Mouse (Mus musculus): ENCODE data around the gene Mosmo. TPM values are rescaled to one million over a fixed set of nuclear protein-coding genes. Genes with fewer than 3 reads are reported as not detected.

Gene Mosmo
- 13.1 and 13.6 TPM in 2 replicates for polyA plus RNA-seq (2014; fragmentation: Nextera tagmentation; extraction: Ambion mirVana)

DNA sequence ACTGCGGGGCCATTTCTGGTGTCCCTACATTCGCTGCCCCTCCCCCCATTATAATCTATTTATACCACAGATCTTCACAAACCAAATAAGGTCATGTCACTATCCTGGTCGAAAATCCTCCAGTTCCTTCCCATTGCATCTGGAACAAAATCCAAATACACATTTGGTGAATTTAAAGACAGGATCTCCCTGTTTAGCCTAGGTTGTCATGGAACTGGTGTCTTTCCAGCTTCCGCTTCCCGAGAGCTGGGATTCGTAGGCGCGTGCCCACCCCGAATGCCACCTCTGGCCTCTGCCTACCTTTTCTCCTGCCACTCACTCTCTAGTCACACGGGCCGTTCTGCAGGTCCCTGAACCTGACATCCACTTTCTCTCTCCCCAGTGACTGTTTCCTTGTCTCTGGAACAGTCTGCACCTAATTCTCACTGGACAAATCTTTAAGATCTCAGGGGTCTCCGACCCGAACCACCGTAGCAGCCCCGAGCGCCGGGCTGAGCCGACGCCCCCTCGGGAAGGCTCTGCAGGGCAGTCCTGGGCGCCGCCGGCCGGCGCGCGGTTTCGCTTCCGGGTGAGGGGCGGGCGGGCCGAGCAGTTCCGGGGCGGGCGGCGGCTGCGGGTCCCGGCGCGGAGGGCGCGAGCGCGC lies at the start of gene Mosmo:
Gene Mosmo, plus strand, starts transcription at position 618 of the 643 bp plus-strand sequence.
- ATAC-seq (ENCODE audit: low FRiP score) (peak; percentile 96), DNase-seq (ENCODE audit: low spot score) (peak; percentile 80)
- H3K27ac ChIP-seq: peak within 1 kb of the TSS; percentile 77
- no peaks in the 10 kb centered on the region for H3K27me3 ChIP-seq (ENCODE audit: control insufficient read depth, insufficient read depth, low read length)
- no peaks in the 10 kb centered on the region for H3K36me3 ChIP-seq (replicated peaks; ENCODE audit: control insufficient read depth, insufficient read depth)
- H3K4me3 ChIP-seq (replicated peaks; ENCODE audit: low read length): peak within 1 kb of the TSS; percentile 95
- peak within 1 kb of the TSS; percentile 89 for H3K9ac ChIP-seq
- H3K4me1 ChIP-seq (replicated peaks; ENCODE audit: control insufficient read depth, insufficient read depth, low read length): peaks cover 35% of the 10 kb centered on the region
- WGBS: under 1% methylated on average over 44 of the region's 44 CpGs
- peak within 1 kb of the TSS; percentile 78 for H3K4me2 ChIP-seq (replicated peaks)
- no peaks in the 10 kb centered on the region for H3K9me3 ChIP-seq (ENCODE audit: control insufficient read depth, low read length)

DNA sequence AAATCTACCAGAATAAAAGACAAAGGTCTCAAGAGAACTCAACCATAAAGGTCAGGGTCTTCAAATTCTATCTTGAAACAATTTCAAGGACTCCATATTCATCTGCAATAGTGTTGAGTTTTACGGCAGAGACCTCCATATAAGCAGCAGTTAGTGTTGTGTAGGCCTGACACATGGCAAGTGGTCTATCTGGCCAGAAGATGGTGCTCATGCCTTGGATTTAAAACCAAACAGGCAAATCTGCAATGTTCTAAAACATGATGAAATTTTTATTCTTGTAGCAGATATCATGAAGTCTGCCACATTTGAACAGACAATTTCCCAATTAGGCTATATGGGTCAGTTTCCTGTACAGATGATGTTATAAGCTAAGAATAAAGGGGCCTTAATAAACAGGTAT lies 44.9 kb upstream of the Mosmo start:
- no peak for ATAC-seq (ENCODE audit: low FRiP score)
- Histone ChIP-seq H3K36me3 (replicated peaks; ENCODE audit: control insufficient read depth, insufficient read depth) (no peaks in the 10 kb centered on the region), H3K4me2 (replicated peaks) (no peak overlapping the region), H3K27ac (no peak overlapping the region), H3K9me3 (ENCODE audit: control insufficient read depth, low read length) (no peaks in the 10 kb centered on the region), H3K9ac (no peak overlapping the region), H3K4me3 (replicated peaks; ENCODE audit: low read length) (no peak overlapping the region), H3K4me1 (replicated peaks; ENCODE audit: control insufficient read depth, insufficient read depth, low read length) (peaks cover 18% of the 10 kb centered on the region), H3K27me3 (ENCODE audit: control insufficient read depth, insufficient read depth, low read length) (no peaks in the 10 kb centered on the region)
- peak; percentile 31 for DNase-seq (ENCODE audit: low spot score)
- 67% methylated on average over 1 of the region's 1 CpGs for WGBS

DNA sequence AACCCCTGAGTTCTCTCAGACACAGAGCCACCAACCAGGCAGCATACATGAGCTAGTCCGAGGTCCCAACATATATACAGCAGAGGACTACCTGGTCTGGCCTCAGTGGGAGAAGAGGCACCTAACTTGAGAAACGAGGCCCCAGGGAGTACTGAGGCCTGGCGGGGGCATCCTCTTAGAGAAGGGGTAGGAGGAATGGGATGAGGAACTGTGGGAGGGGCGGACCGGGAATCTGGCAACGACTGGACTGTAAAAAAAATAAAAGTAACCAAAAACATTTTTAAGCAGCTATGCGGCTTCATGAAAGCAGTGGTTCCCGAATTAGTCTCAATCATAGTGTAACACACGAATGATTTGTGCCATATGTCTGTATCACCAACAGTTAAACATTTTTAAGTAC lies 43.1 kb upstream of the Mosmo start:
- H3K36me3 ChIP-seq (replicated peaks; ENCODE audit: control insufficient read depth, insufficient read depth): peaks cover 16% of the 10 kb centered on the region
- peaks cover 18% of the 10 kb centered on the region for H3K4me1 ChIP-seq (replicated peaks; ENCODE audit: control insufficient read depth, insufficient read depth, low read length)
- peak overlapping the region; percentile 91 for H3K4me2 ChIP-seq (replicated peaks)
- no peaks in the 10 kb centered on the region for H3K27me3 ChIP-seq (ENCODE audit: control insufficient read depth, insufficient read depth, low read length)
- no peaks in the 10 kb centered on the region for H3K9me3 ChIP-seq (ENCODE audit: control insufficient read depth, low read length)
- peak overlapping the region; percentile 95 for H3K4me3 ChIP-seq (replicated peaks; ENCODE audit: low read length)
- ATAC-seq (ENCODE audit: low FRiP score) (no peak), DNase-seq (ENCODE audit: low spot score) (no peak)
- H3K27ac ChIP-seq: peak overlapping the region; percentile 93
- 7% methylated on average over 9 of the region's 9 CpGs for WGBS
- peak overlapping the region; percentile 95 for H3K9ac ChIP-seq

DNA sequence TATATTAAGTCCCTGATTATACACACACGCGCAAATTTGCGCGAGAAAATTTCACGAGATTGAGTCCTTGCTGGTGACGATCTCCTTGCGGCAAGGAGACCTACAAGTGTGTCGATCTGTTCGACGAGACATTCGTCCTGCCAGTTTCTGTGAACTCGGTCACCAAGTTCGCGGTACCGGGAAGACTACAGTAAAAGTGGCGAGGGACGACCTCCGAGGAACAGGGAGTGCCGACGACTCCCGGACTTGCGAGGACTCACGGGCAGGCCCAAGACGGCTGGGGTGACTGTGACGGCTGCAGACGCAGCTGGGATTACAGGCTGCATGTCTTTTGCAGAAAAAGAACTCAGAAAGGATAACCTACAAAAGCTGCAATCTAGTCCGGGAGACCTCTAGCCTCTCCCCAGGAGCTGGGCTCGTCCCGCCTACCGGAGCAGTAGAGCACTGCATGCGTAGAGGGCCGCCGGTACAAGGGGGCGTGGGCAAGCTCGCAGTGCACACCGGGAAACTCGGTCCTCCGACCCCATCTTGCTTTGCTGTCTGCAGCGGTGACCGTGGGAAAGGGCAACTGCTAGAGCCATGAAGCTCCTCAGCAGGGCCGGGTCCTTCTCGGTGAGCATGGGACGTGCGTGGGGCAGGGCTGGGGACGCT lies 42.6 kb upstream of the Mosmo start, which contains the start of gene Uqcrc2:
Gene Uqcrc2, plus strand, starts transcription at position 466 of the 651 bp plus-strand sequence.
- ATAC-seq (ENCODE audit: low FRiP score) (peak; percentile 99), DNase-seq (ENCODE audit: low spot score) (peak; percentile 91)
- under 1% methylated on average over 45 of the region's 45 CpGs for WGBS
- no peaks in the 10 kb centered on the region for H3K27me3 ChIP-seq (ENCODE audit: control insufficient read depth, insufficient read depth, low read length)
- H3K27ac ChIP-seq: peak within 1 kb of the TSS; percentile 93
- peak within 1 kb of the TSS; percentile 91 for H3K4me2 ChIP-seq (replicated peaks)
- H3K36me3 ChIP-seq (replicated peaks; ENCODE audit: control insufficient read depth, insufficient read depth): peaks cover 21% of the 10 kb centered on the region
- H3K9me3 ChIP-seq (ENCODE audit: control insufficient read depth, low read length): no peaks in the 10 kb centered on the region
- H3K4me1 ChIP-seq (replicated peaks; ENCODE audit: control insufficient read depth, insufficient read depth, low read length): peaks cover 18% of the 10 kb centered on the region
- peak within 1 kb of the TSS; percentile 95 for H3K9ac ChIP-seq
- H3K4me3 ChIP-seq (replicated peaks; ENCODE audit: low read length): peak within 1 kb of the TSS; percentile 95

DNA sequence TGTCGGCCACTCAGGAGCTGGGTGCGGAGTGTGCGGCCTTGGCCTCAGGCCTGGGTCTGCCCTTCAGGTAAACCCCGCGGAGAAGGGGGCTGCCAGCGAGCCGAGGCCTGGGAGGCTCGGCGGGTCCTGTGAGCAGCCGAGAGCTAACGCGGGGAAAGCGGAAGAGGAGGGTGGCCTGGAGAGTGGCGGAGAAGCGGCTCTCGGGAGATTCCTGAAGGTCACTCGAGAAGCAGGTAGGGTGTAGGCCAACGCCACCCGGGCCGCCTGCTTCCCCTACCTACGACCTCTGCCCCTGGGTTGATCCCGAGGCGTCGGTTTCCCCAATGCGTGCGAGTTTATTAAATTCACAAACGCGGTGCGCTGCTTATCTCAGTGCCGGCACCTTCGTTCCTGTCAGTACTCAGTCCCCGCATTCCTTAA lies 42.0 kb upstream of the Mosmo start:
- H3K27me3 ChIP-seq (ENCODE audit: control insufficient read depth, insufficient read depth, low read length): no peaks in the 10 kb centered on the region
- peak overlapping the region; percentile 95 for H3K9ac ChIP-seq
- H3K4me3 ChIP-seq (replicated peaks; ENCODE audit: low read length): peak overlapping the region; percentile 95
- H3K4me2 ChIP-seq (replicated peaks): peak overlapping the region; percentile 91
- H3K4me1 ChIP-seq (replicated peaks; ENCODE audit: control insufficient read depth, insufficient read depth, low read length): peaks cover 18% of the 10 kb centered on the region
- ATAC-seq (ENCODE audit: low FRiP score) (peak; percentile 83), DNase-seq (ENCODE audit: low spot score) (no peak)
- no peaks in the 10 kb centered on the region for H3K9me3 ChIP-seq (ENCODE audit: control insufficient read depth, low read length)
- WGBS: 1% methylated on average over 32 of the region's 32 CpGs
- peak overlapping the region; percentile 93 for H3K27ac ChIP-seq
- H3K36me3 ChIP-seq (replicated peaks; ENCODE audit: control insufficient read depth, insufficient read depth): peaks cover 26% of the 10 kb centered on the region

DNA sequence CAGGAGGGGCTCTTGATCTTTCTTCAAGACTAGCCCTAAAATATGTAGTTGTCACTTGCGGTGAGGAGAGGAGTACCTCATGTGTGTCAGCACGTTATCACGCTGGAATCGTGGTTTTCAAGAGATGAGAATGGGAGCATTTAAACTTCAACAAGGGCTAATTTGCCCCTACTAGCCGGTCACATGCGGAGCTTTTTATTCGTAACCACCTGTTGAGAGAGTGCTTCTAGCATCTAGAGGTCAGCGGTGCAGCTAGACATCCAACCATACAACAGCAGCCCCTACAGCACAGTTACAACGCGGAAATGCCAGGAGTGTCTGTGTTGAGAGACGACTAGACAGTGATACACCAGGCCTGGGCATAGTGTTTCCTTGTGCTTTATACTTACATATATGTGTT lies 41.6 kb upstream of the Mosmo start:
- H3K27ac ChIP-seq: peak overlapping the region; percentile 93
- no peak for ATAC-seq (ENCODE audit: low FRiP score)

GRCm38 (mm10) chr7:120643217-120643616 lies 34.2 kb upstream of the Mosmo start:
- Histone ChIP-seq H3K4me3 (replicated peaks; ENCODE audit: low read length) (no peak overlapping the region), H3K9me3 (ENCODE audit: control insufficient read depth, low read length) (no peaks in the 10 kb centered on the region), H3K27me3 (ENCODE audit: control insufficient read depth, insufficient read depth, low read length) (no peaks in the 10 kb centered on the region), H3K4me1 (replicated peaks; ENCODE audit: control insufficient read depth, insufficient read depth, low read length) (no peaks in the 10 kb centered on the region), H3K4me2 (replicated peaks) (no peak overlapping the region), H3K9ac (no peak overlapping the region), H3K27ac (no peak overlapping the region), H3K36me3 (replicated peaks; ENCODE audit: control insufficient read depth, insufficient read depth) (peaks cover 92% of the 10 kb centered on the region)
- DNase-seq (ENCODE audit: low spot score) (no peak), ATAC-seq (ENCODE audit: low FRiP score) (no peak)
- 70% methylated on average over 4 of the region's 4 CpGs for WGBS

More for the DNA sequence above, 41.6 kb upstream of the Mosmo start:
- no peak for DNase-seq (ENCODE audit: low spot score)
- H3K4me3 ChIP-seq (replicated peaks; ENCODE audit: low read length): peak overlapping the region; percentile 95
- H3K4me1 ChIP-seq (replicated peaks; ENCODE audit: control insufficient read depth, insufficient read depth, low read length): peaks cover 18% of the 10 kb centered on the region
- WGBS: under 1% methylated on average over 11 of the region's 11 CpGs
- peak overlapping the region; percentile 95 for H3K9ac ChIP-seq
- H3K4me2 ChIP-seq (replicated peaks): peak overlapping the region; percentile 91
- H3K9me3 ChIP-seq (ENCODE audit: control insufficient read depth, low read length): no peaks in the 10 kb centered on the region
- H3K36me3 ChIP-seq (replicated peaks; ENCODE audit: control insufficient read depth, insufficient read depth): peaks cover 31% of the 10 kb centered on the region
- no peaks in the 10 kb centered on the region for H3K27me3 ChIP-seq (ENCODE audit: control insufficient read depth, insufficient read depth, low read length)

- 85% methylated on average over 2 of the region's 2 CpGs for WGBS
- Histone ChIP-seq H3K9me3 (ENCODE audit: control insufficient read depth, low read length) (no peaks in the 10 kb centered on the region), H3K36me3 (replicated peaks; ENCODE audit: control insufficient read depth, insufficient read depth) (peaks cover 93% of the 10 kb centered on the region), H3K4me1 (replicated peaks; ENCODE audit: control insufficient read depth, insufficient read depth, low read length) (no peaks in the 10 kb centered on the region), H3K27me3 (ENCODE audit: control insufficient read depth, insufficient read depth, low read length) (no peaks in the 10 kb centered on the region), H3K4me2 (replicated peaks) (no peak overlapping the region), H3K4me3 (replicated peaks; ENCODE audit: low read length) (no peak overlapping the region), H3K9ac (no peak overlapping the region), H3K27ac (no peak overlapping the region)
- DNase-seq (ENCODE audit: low spot score): no peak
- no peak for ATAC-seq (ENCODE audit: low FRiP score)
Observed at GRCm38 (mm10) chr7:120647849-120648248, 29.6 kb upstream of the Mosmo start.

- no peaks in the 10 kb centered on the region for H3K27me3 ChIP-seq (ENCODE audit: control insufficient read depth, insufficient read depth, low read length)
- H3K4me2 ChIP-seq (replicated peaks): no peak overlapping the region
- H3K9me3 ChIP-seq (ENCODE audit: control insufficient read depth, low read length): no peaks in the 10 kb centered on the region
- no peak for ATAC-seq (ENCODE audit: low FRiP score)
- H3K4me3 ChIP-seq (replicated peaks; ENCODE audit: low read length): no peak overlapping the region
- no peak overlapping the region for H3K27ac ChIP-seq
- H3K4me1 ChIP-seq (replicated peaks; ENCODE audit: control insufficient read depth, insufficient read depth, low read length): no peaks in the 10 kb centered on the region
- no peak overlapping the region for H3K9ac ChIP-seq
- H3K36me3 ChIP-seq (replicated peaks; ENCODE audit: control insufficient read depth, insufficient read depth): peaks cover 39% of the 10 kb centered on the region
- 93% methylated on average over 4 of the region's 4 CpGs for WGBS
- no peak for DNase-seq (ENCODE audit: low spot score)
Observed at GRCm38 (mm10) chr7:120662079-120662478, 15.3 kb upstream of the Mosmo start.

Measured in hindbrain, embryonic 14.5 days (tissue).